Mouse (Mus musculus): ENCODE results near the gene Ppp1r36. TPM values are rescaled to one million over a fixed set of nuclear protein-coding genes. Genes with fewer than 3 reads are reported as not detected.

The Ppp1r36 gene
- total RNA-seq (2023), result under 1 TPM in 1 of 2 experiments, not detected in 1; 0.22 TPM

DNA sequence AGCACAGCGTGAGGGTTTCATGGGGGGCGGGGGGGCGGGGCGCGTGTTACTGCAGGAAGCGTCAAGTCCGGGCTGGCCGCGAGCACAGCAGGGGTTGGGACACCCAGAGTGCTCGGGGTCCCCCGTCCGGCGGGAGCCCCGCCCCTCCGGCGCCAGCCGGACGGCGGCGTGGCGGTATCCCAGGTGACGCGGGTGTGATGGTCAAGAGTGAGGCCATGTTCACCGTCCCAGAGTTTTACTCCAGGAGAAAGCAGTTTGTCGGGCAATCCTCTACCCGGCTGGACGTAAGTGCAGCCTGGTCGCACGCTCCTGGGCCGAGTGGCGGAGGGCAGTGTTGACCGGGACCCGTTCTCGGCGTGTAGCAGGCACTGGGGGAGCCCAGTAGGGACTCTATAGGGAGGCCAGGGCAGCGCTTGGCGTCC, at the start of gene Ppp1r36:
Gene Ppp1r36 (plus strand): TSS at position 106 of the 422 bp plus-strand sequence.

GRCm38 (mm10) chr12:76369206-76369977, 47.9 kb upstream of the Ppp1r36 start, which contains the start of gene Zbtb25:
Zbtb25 (minus strand) TSS chr12:76369602.

GRCm38 (mm10) chr12:76369978-76370830, 47.1 kb upstream of the Ppp1r36 start, which contains the start of gene Zbtb1:
Zbtb1 (plus strand) TSS chr12:76370266.

GRCm38 (mm10) chr12:76403886-76404537, 13.3 kb upstream of the Ppp1r36 start, which contains the start of gene Hspa2:
Hspa2 (plus strand) TSS chr12:76404176.

Other genes with a start within 250 kb of the Ppp1r36 start
- gene Esr2, start 240.3 kb upstream of the Ppp1r36 start, total RNA-seq (2023), result not detected
- not detected for gene Tex21, start 170.8 kb upstream of the Ppp1r36 start, total RNA-seq (2023)
- gene Mthfd1, start 162.2 kb upstream of the Ppp1r36 start, total RNA-seq (2023), result 10 to 100 TPM; 17.2 to 18.9 TPM
- under 1 TPM; 0.24 to 0.47 TPM for gene Akap5, start 92.6 kb upstream of the Ppp1r36 start, total RNA-seq (2023)
- gene Zbtb25, start 47.9 kb upstream of the Ppp1r36 start, total RNA-seq (2023), result 1 to 10 TPM; 6.3 to 7.2 TPM
- 1 to 10 TPM; 5.4 to 6.5 TPM for gene Zbtb1, start 47.3 kb upstream of the Ppp1r36 start, total RNA-seq (2023)
- gene Hspa2, start 13.4 kb upstream of the Ppp1r36 start, total RNA-seq (2023), result 1 to 10 TPM; 5.8 to 6.6 TPM
- 100 to 1,000 TPM; 109 to 113 TPM for gene Plekhg3, start 113.4 kb downstream of the Ppp1r36 start, total RNA-seq (2023)